Mouse (Mus musculus) kidney, postnatal 36 days (tissue): ENCODE data around the gene Pramel5.
"Not testable (repeated sequence)": the region's sequence is repeated elsewhere in the genome, so short reads cannot be mapped to it uniquely, and the experiment has no call there.

Experiments used
- DNase-seq, 2 experiments: peaks; one replicate each; pipeline ENCODE4 v3.0.0; 2021 to 2022; ENCODE audit warnings: mixed read lengths in 2 of 2

The Pramel5 gene

GRCm38 (mm10) chr4:144280388-144280787 lies at the start of gene Pramel5:
Gene Pramel5 (minus strand): TSS chr4:144280488.
- DNase-seq, result not testable (repeated sequence)

GRCm38 (mm10) chr4:144329949-144330348 lies 49.7 kb upstream of the Pramel5 start, which contains the start of gene Gm13128:
Gene Gm13128 (plus strand): TSS chr4:144330249.
- not testable (repeated sequence) for DNase-seq

- not testable (repeated sequence) for DNase-seq
Observed at GRCm38 (mm10) chr4:144312666-144313460, 32.6 kb upstream of the Pramel5 start.

DNA sequence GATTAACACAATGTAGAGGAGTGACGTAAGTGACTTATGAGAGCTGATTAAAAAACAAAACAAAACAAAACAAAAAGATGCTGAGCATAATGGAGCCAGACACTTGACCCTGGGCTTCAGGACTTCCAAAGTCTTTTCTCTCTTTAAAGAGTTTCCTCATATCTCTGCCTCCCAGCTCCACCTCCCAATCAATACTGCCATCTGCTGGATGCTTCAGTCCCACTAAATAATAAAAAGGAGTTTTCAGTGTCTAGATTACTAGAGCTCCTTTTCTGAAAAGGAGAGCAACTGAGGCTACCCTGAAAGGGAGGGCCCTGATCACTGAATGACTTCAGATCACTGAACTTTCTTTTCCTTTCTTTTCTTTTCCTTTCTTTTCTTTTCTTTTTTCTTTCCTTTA lies 19.1 kb upstream of the Pramel5 start:
- peak in 1 of 2 experiments; percentile 33 for DNase-seq

GRCm38 (mm10) chr4:144254768-144255167 lies 25.5 kb downstream of the Pramel5 start:
- not testable (repeated sequence) for DNase-seq
